Comparison of ENCODE assay signal across 14 mouse cellular contexts in genomic region chr11:35512686-35513085, GRCm38 (mm10).
DNase-seq lines count a peak whose midpoint lies in the region; ATAC-seq and TF ChIP-seq lines count a peak whose summit lies in the region.
"Had no signal": no experiment of that assay in that cellular context is flagged by ENCODE, and none has a peak within 500 bp of the region (broad histone marks: within the 10 kb centered on the region; RNA-seq: fewer than 3 reads in every experiment).

No protein-coding gene starts in this region.

- H3K36me3 ChIP-seq in forebrain, postnatal 0 days (ENCODE audit: insufficient read depth), result no peaks in the 10 kb centered on the region
- H3K36me3 ChIP-seq in midbrain, embryonic 10.5 days, result peaks cover 4% of the 10 kb centered on the region
- H3K36me3 ChIP-seq: heart, embryonic 15.5 days; stomach, embryonic 15.5 days had no signal

- no peaks in the 10 kb centered on the region for H3K9me3 ChIP-seq in forebrain, postnatal 0 days (ENCODE audit: low read length)
- H3K9me3 ChIP-seq in midbrain, embryonic 10.5 days (replicated peaks), result no peaks in the 10 kb centered on the region
- H3K9me3 ChIP-seq: heart, embryonic 15.5 days; stomach, embryonic 15.5 days had no signal

- no peak for TF ChIP-seq CTCF in brain, embryonic 14.5 days (IDR thresholded peaks at IDR 0.05; ENCODE audit: borderline replicate concordance, extremely low read depth, insufficient read depth, insufficient read length)
- no peak for TF ChIP-seq CTCF in forebrain, postnatal 0 days (IDR thresholded peaks at IDR 0.05; ENCODE audit: low read depth)

- 5% methylated on average over 4 of the region's 4 CpGs for WGBS in forebrain, postnatal 0 days
- WGBS in midbrain, embryonic 10.5 days, result 17% methylated on average over 4 of the region's 4 CpGs

- TF ChIP-seq POLR2A in brain, embryonic 14.5 days (IDR thresholded peaks at IDR 0.05; ENCODE audit: borderline replicate concordance, extremely low read depth, insufficient read depth, insufficient read length, poor library complexity, severe bottlenecking), result no peak

- H3K4me2 ChIP-seq in forebrain, postnatal 0 days (ENCODE audit: low read depth), result no peak overlapping the region
- H3K4me2 ChIP-seq: heart, embryonic 15.5 days; stomach, embryonic 15.5 days had no signal

- peak; percentile 69 for ATAC-seq in forebrain, postnatal 0 days

- peak; percentile 80 for DNase-seq in brain, embryonic 14.5 days (ENCODE audit: low read depth)
- peak; percentile 65 for DNase-seq in embryo, embryonic 10.5 days (ENCODE audit: low spot score)
- peak; percentile 20 for DNase-seq in forebrain, postnatal 0 days
- DNase-seq in midbrain, embryonic 10.5 days (ENCODE audit: low spot score), result no peak
- DNase-seq in heart, adult 18-20 months, result no peak
- no peak for DNase-seq in cerebellum, adult 9-11 months
- no peak for DNase-seq in heart, postnatal 25 days (ENCODE audit: low spot score)
- no peak for DNase-seq in heart, postnatal 14 days
- DNase-seq: adrenal gland, postnatal 10 days; cerebellum, postnatal 14 days; kidney, postnatal 25 days had no signal

- no peak overlapping the region for H3K27ac ChIP-seq in forebrain, postnatal 0 days (ENCODE audit: low read depth, low read length)
- H3K27ac ChIP-seq in midbrain, embryonic 10.5 days (replicated peaks), result peak overlapping the region; percentile 81
- H3K27ac ChIP-seq: heart, embryonic 15.5 days; liver, embryonic 14.5 days; stomach, embryonic 15.5 days had no signal

- no peaks in the 10 kb centered on the region for H3K4me1 ChIP-seq in forebrain, postnatal 0 days (ENCODE audit: insufficient read depth)
- peaks cover 71% of the 10 kb centered on the region for H3K4me1 ChIP-seq in midbrain, embryonic 10.5 days
- H3K4me1 ChIP-seq: stomach, embryonic 15.5 days had no signal

- no peak overlapping the region for H3K9ac ChIP-seq in forebrain, postnatal 0 days
- H3K9ac ChIP-seq: heart, embryonic 15.5 days; liver, embryonic 14.5 days; stomach, embryonic 15.5 days had no signal

- H3K27me3 ChIP-seq in forebrain, postnatal 0 days (ENCODE audit: insufficient read depth, low read length), result no peaks in the 10 kb centered on the region
- peaks cover 36% of the 10 kb centered on the region for H3K27me3 ChIP-seq in midbrain, embryonic 10.5 days (ENCODE audit: low read depth, poor library complexity, severe bottlenecking)
- H3K27me3 ChIP-seq: heart, embryonic 15.5 days; stomach, embryonic 15.5 days had no signal

- intact Hi-C loops in heart, postnatal 25 days (cut with DNase I), result no loop called here
- intact Hi-C loops in heart, postnatal 14 days (cut with DNase I), result no loop called here

- H3K4me3 ChIP-seq in forebrain, postnatal 0 days (ENCODE audit: low read depth, low read length), result no peak overlapping the region
- H3K4me3 ChIP-seq in midbrain, embryonic 10.5 days, result no peak overlapping the region
- H3K4me3 ChIP-seq: heart, embryonic 15.5 days; stomach, embryonic 15.5 days had no signal

Comparison
In these comparisons a context has a peak if more than half of its experiments do, and no peak if none do; other contexts are left out.
1. DNase-seq: peak in brain, embryonic 14.5 days (single experiment), embryo, embryonic 10.5 days (single experiment) and forebrain, postnatal 0 days (single experiment); none in midbrain, embryonic 10.5 days (single experiment), heart, adult 18-20 months (0 of 2), cerebellum, adult 9-11 months (single experiment), heart, postnatal 25 days (single experiment) and heart, postnatal 14 days (0 of 2).